Mouse (Mus musculus): ENCODE results near the gene Macrod2.
"Not testable (repeated sequence)": the region's sequence is repeated elsewhere in the genome, so short reads cannot be mapped to it uniquely, and the experiment has no call there.

The Macrod2 gene

DNA sequence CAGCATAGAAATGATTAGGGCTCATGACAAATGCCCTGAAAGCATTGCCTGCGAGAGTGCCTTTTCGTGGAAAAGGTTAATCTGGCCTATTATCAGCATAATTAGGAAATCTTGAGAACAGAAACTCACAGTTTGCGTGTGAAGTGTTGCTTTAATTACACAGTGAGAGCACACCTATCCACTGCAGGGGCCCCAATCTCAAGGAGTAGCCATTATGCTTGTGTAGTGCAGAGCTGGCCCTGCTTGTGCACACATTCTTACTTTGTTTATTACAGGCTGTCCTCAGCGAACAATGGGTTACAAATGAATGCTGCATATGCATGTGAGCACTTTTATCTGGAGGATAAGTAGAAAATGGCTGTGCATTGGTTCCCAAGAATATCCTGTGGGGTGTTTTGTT is 308.3 kb downstream of the Macrod2 start:
- no peak for DNase-seq (ENCODE audit: low spot score)

- DNase-seq (ENCODE audit: low spot score): no peak
Observed at GRCm38 (mm10) chr2:140704146-140704545, 309.0 kb downstream of the Macrod2 start.

DNA sequence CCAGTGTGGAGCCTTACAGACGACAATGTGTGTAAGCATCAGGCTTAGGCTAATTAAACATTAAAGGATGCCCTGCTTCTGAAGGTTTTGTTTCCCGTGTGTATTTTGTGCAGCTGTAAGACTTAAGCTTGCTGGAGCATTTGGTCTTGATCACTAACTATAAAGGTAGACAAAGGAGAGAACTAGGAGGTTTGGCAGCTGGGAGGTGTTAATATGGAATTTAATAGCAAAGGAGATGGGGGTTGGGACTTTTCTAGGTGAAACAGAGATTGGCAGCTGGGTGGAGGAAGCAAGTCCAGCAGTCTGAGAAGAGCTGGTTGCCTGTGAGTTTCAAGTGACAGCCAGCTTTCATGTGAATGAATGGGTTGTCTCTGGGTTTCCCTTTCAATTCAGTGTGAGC is 310.2 kb downstream of the Macrod2 start:
- DNase-seq (ENCODE audit: low spot score): no peak

DNA sequence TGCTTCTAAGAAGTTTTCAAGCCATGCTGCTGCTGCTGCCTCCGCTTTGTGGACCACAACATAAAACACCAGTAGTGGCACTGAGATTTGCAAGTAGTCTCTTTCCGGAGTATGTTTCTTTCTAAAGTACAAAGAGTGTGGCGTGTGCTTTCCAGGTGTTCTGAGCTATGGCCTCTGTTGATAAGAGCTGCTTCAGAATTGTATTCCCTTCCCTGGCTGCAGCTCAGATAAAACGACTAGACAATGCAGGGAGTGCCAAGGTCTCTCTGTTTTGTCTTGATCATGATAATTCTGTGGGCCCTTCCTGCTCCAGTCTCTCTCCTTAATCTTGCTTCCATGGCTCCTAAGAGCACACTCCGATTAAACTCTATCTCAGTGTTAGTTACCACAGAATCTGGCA is 312.4 kb downstream of the Macrod2 start:
- no peak for DNase-seq (ENCODE audit: low spot score)

- DNase-seq (ENCODE audit: low spot score): no peak
Observed at GRCm38 (mm10) chr2:140715822-140716221, 320.7 kb downstream of the Macrod2 start.

GRCm38 (mm10) chr2:140717407-140717806 is 322.3 kb downstream of the Macrod2 start:
- DNase-seq (ENCODE audit: low spot score): no peak

GRCm38 (mm10) chr2:140732616-140733183 is 337.6 kb downstream of the Macrod2 start:
- no peak for DNase-seq (ENCODE audit: low spot score)

- DNase-seq (ENCODE audit: low spot score): no peak
Observed at GRCm38 (mm10) chr2:140740511-140740910, 345.4 kb downstream of the Macrod2 start.

DNA sequence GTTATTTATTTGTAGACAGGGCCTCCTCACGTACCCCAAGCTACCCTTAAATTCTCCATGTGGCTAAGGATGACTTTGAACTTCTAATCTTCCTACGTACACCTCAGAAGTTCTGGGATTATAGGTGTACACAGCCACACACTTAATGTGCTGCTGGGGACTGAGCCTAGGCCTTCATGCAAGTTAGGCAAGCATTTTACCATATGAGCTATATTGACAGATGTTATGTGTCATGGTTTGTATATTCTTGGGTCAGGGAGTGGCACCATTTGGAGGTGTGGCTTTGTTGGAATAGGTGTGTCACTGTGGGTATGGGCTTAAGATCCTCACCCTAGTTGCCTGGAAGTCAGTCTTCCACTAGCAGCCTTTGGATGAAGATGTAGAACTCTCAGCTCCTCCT is 347.8 kb downstream of the Macrod2 start:
- DNase-seq (ENCODE audit: low spot score): not testable (repeated sequence)

DNA sequence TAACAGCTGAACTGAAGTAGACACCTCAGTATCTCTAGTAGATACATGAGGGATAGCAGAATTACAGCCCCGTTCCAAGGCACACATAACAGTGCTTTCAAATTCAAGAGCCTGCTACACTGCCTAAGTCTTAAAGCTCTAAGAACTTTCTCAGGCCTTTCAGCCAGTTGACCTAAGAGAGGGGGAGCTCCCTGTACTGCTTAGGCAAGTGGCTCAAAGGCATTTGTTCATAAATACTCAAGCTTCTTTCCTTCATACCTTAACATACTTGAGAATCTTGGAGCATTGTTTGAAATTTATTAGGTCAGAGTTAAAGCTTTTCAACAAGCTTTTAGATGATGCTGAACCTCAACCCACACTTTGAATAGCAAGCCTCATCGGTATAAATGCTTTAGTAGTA is 363.8 kb downstream of the Macrod2 start:
- DNase-seq (ENCODE audit: low spot score): no peak

- DNase-seq (ENCODE audit: low spot score): no peak
Observed at GRCm38 (mm10) chr2:140759732-140760131, 364.6 kb downstream of the Macrod2 start.

DNA sequence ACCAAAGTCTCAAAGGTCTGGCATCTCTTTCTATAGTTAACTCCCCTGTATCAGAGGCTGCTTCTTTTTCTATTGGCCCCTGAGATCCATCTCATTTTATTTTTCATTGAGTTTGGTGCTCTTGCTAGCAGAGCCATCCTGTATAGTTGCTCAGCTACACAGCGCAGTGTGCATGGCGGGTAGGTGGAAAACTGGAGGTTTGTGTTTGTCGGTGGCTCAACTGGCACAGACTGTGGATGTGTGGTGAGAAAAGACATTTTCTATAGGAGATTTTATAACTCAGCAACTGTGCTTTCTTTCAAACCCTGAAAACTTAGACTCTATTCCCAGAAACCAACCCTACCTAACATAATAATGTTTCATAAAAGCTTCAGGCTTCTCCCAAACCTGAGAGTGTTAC is 365.0 kb downstream of the Macrod2 start:
- no peak for DNase-seq (ENCODE audit: low spot score)

DNA sequence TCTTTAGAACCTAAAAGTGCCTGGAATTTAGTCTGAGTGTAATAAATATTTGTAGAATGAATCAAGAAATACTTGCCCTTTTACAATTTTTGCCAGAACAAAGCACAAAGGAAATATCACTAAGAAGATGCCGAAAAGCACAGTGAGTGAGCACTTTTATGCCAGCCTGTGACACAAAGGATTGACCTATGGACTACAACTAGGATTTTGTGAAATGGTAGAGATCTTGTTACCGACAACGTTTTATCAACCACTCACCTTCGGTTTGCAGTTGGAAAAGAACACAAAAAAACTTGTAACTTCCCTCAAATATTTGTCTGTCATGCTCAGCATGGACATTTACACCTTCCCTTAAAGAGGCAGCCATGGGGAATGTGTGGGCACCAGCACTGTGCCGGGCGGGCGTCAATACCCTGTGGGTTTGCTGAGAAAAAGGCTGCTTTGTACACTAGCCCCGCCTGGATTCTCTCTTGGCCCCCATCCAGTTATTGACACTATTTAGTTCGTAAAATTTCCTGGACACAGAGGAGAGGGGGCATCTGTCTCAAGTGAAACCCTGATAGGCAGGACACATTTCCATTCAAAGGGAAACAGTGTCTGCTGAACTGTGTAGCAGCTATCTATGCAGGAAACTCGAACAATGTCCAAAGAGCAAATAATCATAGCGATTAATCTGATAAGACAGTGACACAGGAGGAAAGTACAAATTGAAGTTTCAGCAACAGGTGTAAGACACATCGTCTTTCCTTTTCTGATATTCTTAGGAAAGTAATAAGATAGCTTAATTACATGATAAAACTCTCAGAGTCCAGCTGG is 368.2 kb downstream of the Macrod2 start:
- no peak for DNase-seq (ENCODE audit: low spot score)

- DNase-seq (ENCODE audit: low spot score): no peak
Observed at GRCm38 (mm10) chr2:140769473-140769872, 374.4 kb downstream of the Macrod2 start.

GRCm38 (mm10) chr2:140772825-140773224 is 377.7 kb downstream of the Macrod2 start:
- DNase-seq (ENCODE audit: low spot score): no peak

DNA sequence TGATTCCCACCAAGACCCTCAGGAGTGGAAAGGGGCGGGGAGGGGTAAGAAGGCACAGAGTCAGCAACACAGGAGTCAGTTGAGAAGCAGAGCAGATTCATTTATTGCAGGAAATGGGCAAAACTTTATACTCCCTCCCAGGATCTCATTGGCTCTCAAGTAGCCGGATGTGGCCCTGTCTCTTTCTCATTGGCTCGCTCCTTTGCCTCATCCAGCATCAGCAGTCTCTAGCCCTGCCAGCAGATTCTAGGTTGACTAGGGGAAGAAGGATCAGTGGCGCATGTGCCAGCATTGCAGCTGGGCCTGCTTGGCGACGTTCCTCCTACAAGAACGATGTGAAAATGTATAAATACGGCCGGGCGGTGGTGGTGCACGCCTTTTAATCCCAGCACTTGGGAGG is 378.3 kb downstream of the Macrod2 start:
- peak; percentile 55 for DNase-seq (ENCODE audit: low spot score)

DNA sequence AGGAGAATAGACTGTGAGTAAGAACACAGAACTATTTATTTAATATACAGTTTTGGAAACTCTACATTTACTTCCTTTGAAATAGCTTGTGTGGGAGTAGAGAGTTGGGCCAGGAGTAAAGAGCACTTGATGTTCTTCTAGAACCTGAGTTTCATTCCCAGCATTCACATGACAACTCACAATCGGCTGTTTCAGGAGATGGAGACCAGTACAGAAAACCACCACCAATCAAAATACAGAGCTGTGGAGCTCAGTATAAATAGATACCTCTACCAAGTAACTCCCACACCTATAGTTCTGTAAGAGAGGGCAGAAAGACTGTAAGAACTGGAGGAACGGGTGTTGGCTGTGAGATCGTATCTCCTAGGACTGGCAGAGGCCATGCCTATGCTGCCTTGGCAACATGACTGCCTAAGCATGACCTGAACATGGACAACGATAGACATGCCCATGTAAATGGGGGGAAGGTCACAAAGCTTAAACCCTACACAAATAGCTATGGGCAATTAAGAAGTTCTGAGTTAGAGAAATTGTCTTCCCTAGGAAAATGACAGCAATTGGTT is 379.8 kb downstream of the Macrod2 start:
- DNase-seq (ENCODE audit: low spot score): no peak

DNA sequence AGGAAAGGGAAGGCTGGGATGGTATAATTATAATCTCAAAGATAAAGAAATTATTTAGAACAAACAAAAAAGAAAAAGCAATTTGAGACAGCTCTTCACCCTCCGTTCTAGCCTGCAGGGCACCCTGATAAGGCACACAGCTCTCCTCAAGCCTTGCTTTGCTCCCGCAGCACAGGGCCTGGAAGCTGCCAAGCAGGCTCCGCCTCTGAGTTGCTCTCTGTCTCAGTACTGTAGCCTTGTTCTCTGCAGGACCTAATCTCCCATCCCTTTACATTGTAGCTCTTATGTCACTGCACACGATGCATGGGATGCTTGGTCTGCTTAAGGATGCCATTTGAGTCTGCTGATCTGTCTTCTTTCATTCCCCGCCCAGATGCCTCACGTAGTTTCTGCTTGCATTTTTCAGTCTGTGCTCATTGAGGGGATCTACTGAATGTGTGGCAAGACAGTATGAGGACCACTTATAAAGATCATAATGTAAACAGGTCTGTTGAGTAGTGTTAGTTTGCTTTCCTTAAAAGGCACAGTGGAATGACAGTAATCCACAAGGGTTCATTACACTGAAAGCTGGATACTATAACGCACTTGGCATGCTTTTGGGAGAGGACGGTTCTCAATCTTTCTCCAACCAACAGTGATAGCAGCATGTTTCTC is 380.5 kb downstream of the Macrod2 start:
- no peak for DNase-seq (ENCODE audit: low spot score)

- DNase-seq (ENCODE audit: low spot score): no peak
Observed at GRCm38 (mm10) chr2:140778212-140778611, 383.1 kb downstream of the Macrod2 start.

- no peak for DNase-seq (ENCODE audit: low spot score)
Observed at GRCm38 (mm10) chr2:140783041-140783440, 387.9 kb downstream of the Macrod2 start.

DNA sequence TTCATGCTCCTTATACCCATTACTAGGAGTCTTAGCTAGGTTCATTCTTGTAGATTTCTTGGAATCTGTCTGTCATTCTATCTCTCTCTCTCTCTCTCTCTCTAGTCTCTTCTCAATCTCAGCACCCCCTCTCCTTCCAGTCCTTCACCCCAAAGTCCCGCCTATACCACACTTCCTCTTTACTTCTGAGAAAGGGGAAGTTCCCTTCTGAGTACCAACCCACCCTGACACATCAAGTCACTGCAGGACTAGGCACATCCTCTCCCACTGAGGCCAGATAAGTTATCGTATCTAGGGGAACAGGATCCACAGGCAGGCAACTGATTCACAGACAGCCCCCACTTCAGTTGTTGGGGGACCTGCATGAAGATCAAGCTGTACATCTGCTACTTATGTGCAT is 389.5 kb downstream of the Macrod2 start:
- DNase-seq (ENCODE audit: low spot score): no peak

DNA sequence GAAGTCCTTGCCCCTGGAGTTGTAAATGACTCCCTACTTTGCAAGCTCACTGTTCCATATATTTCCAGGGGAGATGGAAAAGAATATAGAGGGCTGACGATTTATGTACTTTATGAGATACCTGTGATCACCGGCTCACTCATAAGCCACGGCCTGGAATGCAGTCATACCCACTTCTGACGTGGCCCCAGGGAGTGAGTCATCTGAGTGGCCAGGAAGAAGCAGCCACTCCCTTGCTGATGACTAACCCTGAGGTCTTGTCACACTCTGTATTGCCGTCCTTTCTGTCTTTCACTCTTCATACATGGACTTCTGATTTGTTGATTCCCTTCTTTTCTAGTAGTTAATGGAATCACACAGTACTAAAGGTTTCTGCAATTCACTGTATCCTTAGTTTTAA is 395.3 kb downstream of the Macrod2 start:
- no peak for DNase-seq (ENCODE audit: low spot score)

All from testis, postnatal 14 days (tissue).